ENCODE assay signal across 8 mouse cellular contexts in genomic region chr11:120695184-120695583, GRCm38 (mm10). TPM values are rescaled to one million over a fixed set of nuclear protein-coding genes. Genes with fewer than 3 reads are reported as not detected.
DNase-seq lines count a peak whose midpoint lies in the region; ATAC-seq and TF ChIP-seq lines count a peak whose summit lies in the region.
"Had no signal": no experiment of that assay in that cellular context is flagged by ENCODE, and none has a peak within 500 bp of the region (broad histone marks: within the 10 kb centered on the region; RNA-seq: fewer than 3 reads in every experiment).

No protein-coding gene starts in this region.

- intact Hi-C loops in left cerebral cortex, adult 2 months (cut with DNase I): no loop called here
- intact Hi-C loops in left cerebral cortex, postnatal 36 days (cut with DNase I): no loop called here

- no peak for DNase-seq in left cerebral cortex, adult 2 months (ENCODE audit: extremely low spot score in 1 of 2, low spot score in 2 of 2)
- no peak for DNase-seq in left cerebral cortex, postnatal 36 days (ENCODE audit: low spot score in 2 of 2)
- peak; percentile 66 for DNase-seq in forebrain, embryonic 11.5 days (ENCODE audit: low spot score)
- DNase-seq in spleen, postnatal 36 days (ENCODE audit: low spot score in 2 of 2): no peak
- DNase-seq in ovary, adult 18-20 months (ENCODE audit: low spot score): no peak

- peak overlapping the region; percentile 8; the same call in 1 of the 2 replicates for H3K9ac ChIP-seq in forebrain, embryonic 11.5 days (ENCODE audit: low read length)
- H3K9ac ChIP-seq in limb, embryonic 13.5 days: peak overlapping the region; percentile 26
- no peak overlapping the region for H3K9ac ChIP-seq in stomach, embryonic 14.5 days (replicated peaks; ENCODE audit: low read depth, low read length)

- no peak for TF ChIP-seq CTCF in left cerebral cortex, adult 2 months (IDR thresholded peaks at IDR 0.05)

- 38% methylated on average over 4 of the region's 4 CpGs for WGBS in forebrain, embryonic 11.5 days
- WGBS in limb, embryonic 13.5 days: 8% methylated on average over 4 of the region's 4 CpGs
- 9% methylated on average over 4 of the region's 4 CpGs for WGBS in stomach, embryonic 14.5 days

- peak overlapping the region; percentile 64 for H3K27ac ChIP-seq in left cerebral cortex, adult 2 months
- H3K27ac ChIP-seq in forebrain, embryonic 11.5 days (ENCODE audit: low read depth, low read length): peak overlapping the region; percentile 26; the same call in 1 of the 2 replicates
- H3K27ac ChIP-seq in limb, embryonic 13.5 days: peak overlapping the region; percentile 63; the same call in 1 of the 2 replicates
- H3K27ac ChIP-seq in stomach, embryonic 14.5 days (ENCODE audit: low read length): peak overlapping the region; percentile 53; the same call in 1 of the 2 replicates
- H3K27ac ChIP-seq: macrophage had no signal

- H3K27me3 ChIP-seq in forebrain, embryonic 11.5 days (ENCODE audit: control insufficient read depth, insufficient read depth, low read length): no peaks in the 10 kb centered on the region
- no peaks in the 10 kb centered on the region for H3K27me3 ChIP-seq in limb, embryonic 13.5 days
- H3K27me3 ChIP-seq in stomach, embryonic 14.5 days (ENCODE audit: control insufficient read depth, insufficient read depth, low read length): no peaks in the 10 kb centered on the region

- ATAC-seq in forebrain, embryonic 11.5 days (replicated peaks; ENCODE audit: low FRiP score): peak; percentile 60
- peak; percentile 57 for ATAC-seq in limb, embryonic 13.5 days (ENCODE audit: low FRiP score, low read depth)
- peak; percentile 70; the same call in 1 of the 2 replicates for ATAC-seq in stomach, embryonic 14.5 days (ENCODE audit: insufficient number of reproducible peaks, insufficient read depth, low FRiP score, low read depth)

- H3K36me3 ChIP-seq in forebrain, embryonic 11.5 days (ENCODE audit: control insufficient read depth, insufficient read depth, low read length): no peaks in the 10 kb centered on the region; the same call in 1 of the 2 replicates
- peaks cover 73% of the 10 kb centered on the region for H3K36me3 ChIP-seq in limb, embryonic 13.5 days
- peaks cover 4% of the 10 kb centered on the region; the same call in 1 of the 2 replicates for H3K36me3 ChIP-seq in stomach, embryonic 14.5 days (ENCODE audit: control insufficient read depth, insufficient read depth, low read length)

- H3K4me1 ChIP-seq in forebrain, embryonic 11.5 days (replicated peaks; ENCODE audit: control insufficient read depth, insufficient read depth, low read length): peaks cover 5% of the 10 kb centered on the region; the same call in 1 of the 2 replicates
- peaks cover 28% of the 10 kb centered on the region for H3K4me1 ChIP-seq in limb, embryonic 13.5 days
- H3K4me1 ChIP-seq in stomach, embryonic 14.5 days (ENCODE audit: control insufficient read depth, insufficient read depth, low read length): peaks cover 3% of the 10 kb centered on the region; the same call in 1 of the 2 replicates

- no peak overlapping the region for H3K4me3 ChIP-seq in left cerebral cortex, adult 2 months
- no peak overlapping the region for H3K4me3 ChIP-seq in forebrain, embryonic 11.5 days (ENCODE audit: low read depth, low read length)
- no peak overlapping the region for H3K4me3 ChIP-seq in limb, embryonic 13.5 days
- H3K4me3 ChIP-seq in stomach, embryonic 14.5 days (ENCODE audit: low read depth, low read length): no peak overlapping the region

- no peaks in the 10 kb centered on the region for H3K9me3 ChIP-seq in forebrain, embryonic 11.5 days (ENCODE audit: control insufficient read depth, low read length)
- no peaks in the 10 kb centered on the region for H3K9me3 ChIP-seq in limb, embryonic 13.5 days
- no peaks in the 10 kb centered on the region for H3K9me3 ChIP-seq in stomach, embryonic 14.5 days (ENCODE audit: control insufficient read depth, low read depth, low read length)

- H3K4me2 ChIP-seq in forebrain, embryonic 11.5 days (ENCODE audit: low read depth, low read length, severe bottlenecking): 0 out of 2 replicates have a peak overlapping the region, but pooled peaks have one; percentile 15
- no peak overlapping the region for H3K4me2 ChIP-seq in limb, embryonic 13.5 days (replicated peaks)
- H3K4me2 ChIP-seq in stomach, embryonic 14.5 days (replicated peaks; ENCODE audit: low read depth, low read length): no peak overlapping the region

RNA-seq across cellular contexts. Expression of gene Cenpx, which starts 18.4 kb away (rescaled TPM):
- total RNA-seq in left cerebral cortex, adult 2 months (2021): 10 to 100 TPM; 18.9 to 21.3 TPM
- total RNA-seq in left cerebral cortex, postnatal 36 days (2021): 10 to 100 TPM; 18.1 to 19.2 TPM
- polyA plus RNA-seq in forebrain, embryonic 11.5 days (2014; fragmentation: Nextera tagmentation; extraction: Ambion mirVana): 121 and 130 TPM in 2 replicates
- polyA plus RNA-seq in limb, embryonic 13.5 days (2015; fragmentation: Nextera tagmentation; extraction: Ambion mirVana): 139 and 145 TPM in 2 replicates
- polyA plus RNA-seq in stomach, embryonic 14.5 days (2014; fragmentation: Nextera tagmentation; extraction: Ambion mirVana): 152 and 165 TPM in 2 replicates

RNA-seq across cellular contexts. Expression of gene Lrrc45, which starts 18.5 kb away (rescaled TPM):
- total RNA-seq in left cerebral cortex, adult 2 months (2021): 10 to 100 TPM; 61.4 to 62.3 TPM
- total RNA-seq in left cerebral cortex, postnatal 36 days (2021): 10 to 100 TPM; 41.9 to 66.1 TPM
- polyA plus RNA-seq in forebrain, embryonic 11.5 days (2014; fragmentation: Nextera tagmentation; extraction: Ambion mirVana): 53.3 and 54.4 TPM in 2 replicates
- 66.2 and 75.4 TPM in 2 replicates for polyA plus RNA-seq in limb, embryonic 13.5 days (2015; fragmentation: Nextera tagmentation; extraction: Ambion mirVana)
- polyA plus RNA-seq in stomach, embryonic 14.5 days (2014; fragmentation: Nextera tagmentation; extraction: Ambion mirVana): 48.6 and 55.2 TPM in 2 replicates

RNA-seq across cellular contexts. Expression of gene Aspscr1, which starts 22.4 kb away (rescaled TPM):
- total RNA-seq in left cerebral cortex, adult 2 months (2021): 10 to 100 TPM; 47.4 to 54.9 TPM
- 10 to 100 TPM; 53.1 to 56.9 TPM for total RNA-seq in left cerebral cortex, postnatal 36 days (2021)
- 129 and 133 TPM in 2 replicates for polyA plus RNA-seq in forebrain, embryonic 11.5 days (2014; fragmentation: Nextera tagmentation; extraction: Ambion mirVana)
- 128 and 129 TPM in 2 replicates for polyA plus RNA-seq in limb, embryonic 13.5 days (2015; fragmentation: Nextera tagmentation; extraction: Ambion mirVana)
- 115 and 116 TPM in 2 replicates for polyA plus RNA-seq in stomach, embryonic 14.5 days (2014; fragmentation: Nextera tagmentation; extraction: Ambion mirVana)

RNA-seq across cellular contexts. Expression of gene Rac3, which starts 26.1 kb away (rescaled TPM):
- 10 to 100 TPM; 34.0 to 39.6 TPM for total RNA-seq in left cerebral cortex, adult 2 months (2021)
- 10 to 100 TPM; 34.7 to 39.9 TPM for total RNA-seq in left cerebral cortex, postnatal 36 days (2021)
- 7.5 and 10.6 TPM in 2 replicates for polyA plus RNA-seq in forebrain, embryonic 11.5 days (2014; fragmentation: Nextera tagmentation; extraction: Ambion mirVana)
- 66.2 and 70.5 TPM in 2 replicates for polyA plus RNA-seq in limb, embryonic 13.5 days (2015; fragmentation: Nextera tagmentation; extraction: Ambion mirVana)
- 11.1 and 11.7 TPM in 2 replicates for polyA plus RNA-seq in stomach, embryonic 14.5 days (2014; fragmentation: Nextera tagmentation; extraction: Ambion mirVana)

RNA-seq across cellular contexts. Expression of gene Dcxr, which starts 31.9 kb away (rescaled TPM):
- total RNA-seq in left cerebral cortex, adult 2 months (2021): 1 to 10 TPM; 7.1 to 8.4 TPM
- 10 to 100 TPM in 1 of 2 experiments, 1 to 10 TPM in 1; 8.7 to 10.3 TPM for total RNA-seq in left cerebral cortex, postnatal 36 days (2021)
- polyA plus RNA-seq in forebrain, embryonic 11.5 days (2014; fragmentation: Nextera tagmentation; extraction: Ambion mirVana): 10.8 and 11.8 TPM in 2 replicates
- polyA plus RNA-seq in limb, embryonic 13.5 days (2015; fragmentation: Nextera tagmentation; extraction: Ambion mirVana): 15.6 and 16.2 TPM in 2 replicates
- polyA plus RNA-seq in stomach, embryonic 14.5 days (2014; fragmentation: Nextera tagmentation; extraction: Ambion mirVana): 33.2 TPM in 2 replicates
